Mouse (Mus musculus) large intestine, adult 2 months (tissue): ENCODE results near the gene Gm49721. TPM values are rescaled to one million over a fixed set of nuclear protein-coding genes. Genes with fewer than 3 reads are reported as not detected.
"Not testable (repeated sequence)": the region's sequence is repeated elsewhere in the genome, so short reads cannot be mapped to it uniquely, and the experiment has no call there.

ENCODE experiments used
- DNase-seq: peaks from one replicate; pipeline ENCODE4 v3.0.0-alpha.2; 2012; ENCODE audit warnings: low read depth, low spot score
- WGBS: fragments of 180-500 bp; shearing (Covaris S2); methylation state at CpG from one replicate; pipeline ENCODE4 v1.1.7; 2018; 5-methylcytosine and 5-hydroxymethylcytosine counted together
- polyA plus RNA-seq: library from polyadenylated mRNA; depleted of rRNA; stranded (reverse); fragments of >200 nt; gene quantifications from 2 replicates; pipeline ENCODE4 v1.2.3, GENCODE M21; 2012; rRNA removed

Gene Gm49721
- polyA plus RNA-seq, 1 experiment = 0.42 TPM

DNA sequence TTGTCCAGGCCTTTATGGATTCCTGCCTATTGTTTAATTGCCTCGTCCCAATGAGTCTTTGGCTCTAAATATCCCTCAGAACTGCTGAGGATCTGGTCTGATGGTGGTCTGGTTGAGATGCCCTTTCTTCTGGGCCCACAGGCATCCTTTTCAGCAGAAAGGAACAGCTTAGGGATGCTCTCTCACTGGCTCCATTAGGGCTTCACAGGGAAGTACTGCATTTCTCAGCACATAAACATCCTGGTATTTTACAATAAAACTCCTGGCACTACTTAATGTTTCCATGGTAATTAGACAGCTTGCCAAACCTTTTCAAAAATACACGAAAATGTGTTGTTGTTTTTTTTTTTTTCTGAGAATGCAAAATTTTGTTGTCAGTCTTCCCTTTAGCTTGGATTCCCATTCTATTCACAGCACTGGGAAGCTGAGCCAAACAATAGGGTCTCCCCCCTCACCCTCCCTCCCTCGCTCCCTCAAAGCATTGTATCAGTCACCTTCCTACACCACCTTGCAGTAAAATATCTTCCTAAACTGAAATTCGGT lies 90.4 kb downstream of the Gm49721 start:
- 66% methylated on average over 3 of the region's 4 CpGs for WGBS

GRCm38 (mm10) chr17:7069561-7070240 lies 91.0 kb downstream of the Gm49721 start:
- WGBS = 68% methylated on average over 6 of the region's 7 CpGs
- not testable (repeated sequence) for DNase-seq

More for the DNA sequence above, 90.4 kb downstream of the Gm49721 start:
- DNase-seq = not testable (repeated sequence)

DNA sequence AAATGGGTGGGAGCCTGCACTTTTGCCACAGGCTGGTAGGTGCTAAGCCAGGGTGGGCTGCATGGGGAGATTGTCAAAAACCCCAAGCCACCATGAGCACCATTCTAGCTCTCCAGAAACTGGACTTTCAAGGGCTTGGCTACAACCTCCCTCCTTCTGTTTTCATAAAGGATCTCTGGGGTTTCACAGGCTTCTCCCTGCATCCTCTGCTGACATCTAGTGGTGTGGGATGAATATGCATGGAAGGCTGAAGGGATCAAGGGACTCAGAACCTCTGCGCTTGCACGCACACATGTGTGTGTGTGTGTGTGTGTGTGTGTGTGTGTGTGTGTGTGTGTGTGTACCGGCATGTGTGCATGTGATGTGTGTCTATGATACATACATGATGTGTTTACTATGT lies 95.8 kb downstream of the Gm49721 start:
- DNase-seq = not testable (repeated sequence)
- 7% methylated on average over 3 of the region's 3 CpGs for WGBS

- DNase-seq = not testable (repeated sequence)
- 80% methylated on average over 5 of the region's 6 CpGs for WGBS
These were observed 96.8 kb downstream of the Gm49721 start for GRCm38 (mm10) chr17:7075519-7075918.

DNA sequence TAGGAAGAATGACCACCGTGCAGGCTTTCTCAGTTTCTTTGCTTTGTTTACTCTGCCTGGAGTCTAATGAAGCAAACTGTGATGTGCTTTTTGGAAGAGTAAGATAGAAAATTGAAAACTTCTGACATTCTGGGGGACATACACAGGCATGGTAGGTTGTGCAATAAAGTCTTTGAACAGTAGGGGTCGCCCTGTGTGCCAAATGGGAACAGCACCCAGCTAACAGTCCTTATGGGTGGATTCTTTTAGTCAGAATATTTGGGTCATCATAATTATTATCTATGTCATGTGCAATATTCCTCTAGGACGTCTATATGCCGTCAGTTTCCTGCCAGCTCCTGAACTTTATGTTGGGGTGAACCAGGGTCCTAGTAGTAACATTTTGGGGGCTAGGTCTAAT lies 100.9 kb downstream of the Gm49721 start:
- WGBS = 10% methylated on average over 2 of the region's 4 CpGs
- not testable (repeated sequence) for DNase-seq

DNA sequence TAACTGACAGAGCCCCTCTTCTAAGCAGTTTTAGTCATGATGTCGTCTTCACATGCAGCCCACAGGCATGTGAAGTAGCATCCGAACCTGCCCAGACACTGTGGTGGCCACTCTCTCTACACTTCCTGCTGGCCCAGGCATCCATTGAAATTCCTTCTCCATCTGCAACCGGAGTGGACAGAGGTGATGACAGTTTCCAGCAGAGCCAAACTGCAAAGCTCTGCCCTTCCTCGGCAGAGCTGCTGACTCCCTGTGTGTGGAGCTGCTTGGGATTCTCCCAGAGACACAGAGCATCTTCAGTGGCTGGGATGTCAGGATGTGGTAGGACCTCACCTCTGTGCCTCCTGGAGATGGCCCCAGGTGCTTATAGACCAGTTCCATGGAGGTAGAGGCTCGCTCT lies 105.8 kb downstream of the Gm49721 start:
- DNase-seq = not testable (repeated sequence)
- no CpG with 5 or more reads among the region's 5 CpGs for WGBS

- not testable (repeated sequence) for DNase-seq
- no CpG with 5 or more reads among the region's 12 CpGs for WGBS
These were observed 106.9 kb downstream of the Gm49721 start for GRCm38 (mm10) chr17:7085469-7086168.

- WGBS = 86% methylated on average over 6 of the region's 8 CpGs
These were observed 108.1 kb downstream of the Gm49721 start for GRCm38 (mm10) chr17:7086836-7087235.

More at GRCm38 (mm10) chr17:7086836-7087235, 108.1 kb downstream of the Gm49721 start:
- not testable (repeated sequence) for DNase-seq

Other genes with a start within 250 kb of the Gm49721 start
- gene Ezr, start 196.1 kb upstream of the Gm49721 start, polyA plus RNA-seq = 148 and 317 TPM in 2 replicates
- gene Rsph3b, start 30.2 kb upstream of the Gm49721 start, polyA plus RNA-seq = 18.0 and 22.7 TPM in 2 replicates
- 14.0 and 16.3 TPM in 2 replicates for gene Tagap1, start 17.7 kb upstream of the Gm49721 start, polyA plus RNA-seq
- gene Rnaset2b, start 8.3 kb upstream of the Gm49721 start, polyA plus RNA-seq = 154 and 164 TPM in 2 replicates
- not detected in 2 replicates for gene Gm1604a, start 46.7 kb downstream of the Gm49721 start, polyA plus RNA-seq
- 2.3 and 2.9 TPM in 2 replicates for gene Rps6ka2, start 191.2 kb downstream of the Gm49721 start, polyA plus RNA-seq